Mouse (Mus musculus) kidney, postnatal 0 days (tissue): ENCODE data around the gene Dcun1d4. TPM values are rescaled to one million over a fixed set of nuclear protein-coding genes. Genes with fewer than 3 reads are reported as not detected.

Source experiments
- ATAC-seq: fragments of 200-750 bp; cut with Nextera tagmentation; replicated peaks from 2 replicates; pipeline ENCODE4 v1.8.0; 2017; ENCODE audit warnings: low read depth, moderate number of reproducible peaks, moderate TSS enrichment, moderate library complexity; ENCODE audit not compliant: low FRiP score
- DNase-seq: peaks from one replicate; pipeline ENCODE4 v3.0.0-alpha.2; 2016; ENCODE audit warnings: low spot score
- H3K27ac ChIP-seq: fragments of 300-500 bp; sonication (generic); 2 replicates; pipeline ENCODE4 v1.5.1; 2014; ENCODE audit warnings: mild to moderate bottlenecking
- H3K27me3 ChIP-seq: fragments of 300-500 bp; sonication (generic); 2 replicates; pipeline ENCODE4 v1.6.1; 2014; ENCODE audit warnings: low read length, mixed read lengths; ENCODE audit not compliant: insufficient read depth
- H3K36me3 ChIP-seq: fragments of 300-500 bp; sonication (generic); 2 replicates; pipeline ENCODE4 v1.6.1; 2014; ENCODE audit warnings: low read length, mixed read lengths; ENCODE audit not compliant: insufficient read depth
- H3K4me1 ChIP-seq: fragments of 300-500 bp; sonication (generic); replicated peaks from 2 replicates; pipeline ENCODE4 v1.6.1; 2014; ENCODE audit warnings: antibody characterized with exemption, low read length, mixed read lengths; ENCODE audit not compliant: insufficient read depth
- H3K4me2 ChIP-seq: fragments of 300-500 bp; sonication (generic); 2 replicates; pipeline ENCODE4 v1.6.1; 2014; ENCODE audit warnings: mild to moderate bottlenecking, low read length, moderate library complexity, mixed read lengths
- H3K4me3 ChIP-seq: fragments of 300-500 bp; sonication (generic); replicated peaks from 2 replicates; pipeline ENCODE4 v1.5.1; 2014; ENCODE audit warnings: low read depth, low read length
- H3K9ac ChIP-seq: fragments of 300-500 bp; sonication (generic); 2 replicates; pipeline ENCODE4 v1.6.1; 2014; ENCODE audit warnings: low read depth, low read length
- H3K9me3 ChIP-seq: fragments of 300-500 bp; sonication (generic); replicated peaks from 2 replicates; pipeline ENCODE4 v1.6.1; 2016; ENCODE audit warnings: low read length, inconsistent platforms, mixed read lengths
- CTCF ChIP-seq: IDR thresholded peaks from 2 replicates; pipeline ENCODE4 v1.5.1; 2016; ENCODE audit warnings: antibody characterized with exemption, low read depth, mild to moderate bottlenecking, moderate library complexity
- WGBS: fragments of 180-500 bp; shearing (Covaris S2); extraction: QIAGEN DNeasy Blood & Tissue Kit; methylation state at CpG from one replicate; pipeline ENCODE4 v1.1.7; 2014; 5-methylcytosine and 5-hydroxymethylcytosine counted together
- polyA plus RNA-seq: library from polyadenylated mRNA; unstranded; fragments of >200 nt; fragmentation: Nextera tagmentation; extraction: Ambion mirVana; gene quantifications from 2 replicates; pipeline ENCODE4 v1.2.1, GENCODE M21; 2015

The Dcun1d4 gene
- polyA plus RNA-seq, 1 experiment from 2014 or later, result 23.8 TPM

DNA sequence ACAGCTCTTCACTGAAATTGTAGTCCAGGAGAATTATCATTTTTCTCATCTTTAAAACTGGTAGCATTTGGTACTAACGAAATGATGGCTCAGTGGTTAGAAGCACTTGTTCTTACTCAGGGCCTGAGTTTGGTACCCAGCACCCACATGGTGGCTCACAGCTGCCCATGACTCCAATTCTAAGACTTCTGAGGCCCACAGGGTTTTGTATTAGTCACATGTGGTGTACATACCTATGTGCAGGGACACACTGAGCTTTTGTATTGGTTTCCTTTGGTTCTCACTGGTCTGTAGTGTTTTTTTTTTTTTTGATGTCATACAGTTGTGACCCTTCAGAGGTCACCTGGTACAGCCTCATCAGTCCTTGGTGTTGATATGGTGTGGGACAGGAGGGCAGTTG lies 68.0 kb downstream of the Dcun1d4 start:
- Histone ChIP-seq H3K9me3 (no peaks in the 10 kb centered on the region), H3K4me2 (no peak overlapping the region), H3K9ac (no peak overlapping the region), H3K4me3 (no peak overlapping the region), H3K27ac (no peak overlapping the region), H3K36me3 (0 out of 2 replicates have a peak, but pooled peaks cover 3% of the 10 kb centered on the region), H3K27me3 (no peaks in the 10 kb centered on the region), H3K4me1 (peaks cover 9% of the 10 kb centered on the region; the same call in 1 of the 2 replicates)
- 95% methylated on average over 1 of the region's 1 CpGs for WGBS
- DNase-seq, result no peak
- no peak for TF ChIP-seq CTCF
- no peak for ATAC-seq

DNA sequence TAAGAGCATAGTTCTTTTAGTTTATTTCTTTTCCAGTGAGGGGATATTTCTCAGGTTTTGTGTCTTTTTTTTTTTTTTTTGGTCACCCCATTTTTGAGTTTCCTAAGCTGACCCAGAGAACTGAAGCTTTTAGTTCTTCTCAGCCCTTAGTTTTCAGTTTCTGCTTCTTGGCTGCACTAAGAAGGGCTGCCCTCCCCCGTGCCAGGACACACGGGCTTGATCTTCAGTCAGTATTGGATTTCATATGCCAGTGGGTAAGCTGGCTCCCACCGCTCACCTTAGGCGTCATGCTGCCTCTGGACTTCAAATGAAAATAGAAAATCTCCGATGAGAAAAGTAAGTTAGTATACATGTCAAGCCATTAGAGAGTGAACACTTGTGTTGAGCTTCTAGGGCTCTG lies 71.0 kb downstream of the Dcun1d4 start:
- peaks cover 9% of the 10 kb centered on the region; the same call in 1 of the 2 replicates for H3K36me3 ChIP-seq
- H3K27ac ChIP-seq, result no peak overlapping the region
- no peak for TF ChIP-seq CTCF
- whole genome bisulfite sequencing, result 46% methylated on average over 5 of the region's 5 CpGs
- H3K4me1 ChIP-seq, result 0 out of 2 replicates have a peak, but pooled peaks cover 4% of the 10 kb centered on the region
- no peaks in the 10 kb centered on the region for H3K9me3 ChIP-seq
- DNase-seq (no peak), ATAC-seq (no peak)
- H3K4me2 ChIP-seq, result no peak overlapping the region
- no peak overlapping the region for H3K4me3 ChIP-seq
- no peaks in the 10 kb centered on the region for H3K27me3 ChIP-seq
- no peak overlapping the region for H3K9ac ChIP-seq

DNA sequence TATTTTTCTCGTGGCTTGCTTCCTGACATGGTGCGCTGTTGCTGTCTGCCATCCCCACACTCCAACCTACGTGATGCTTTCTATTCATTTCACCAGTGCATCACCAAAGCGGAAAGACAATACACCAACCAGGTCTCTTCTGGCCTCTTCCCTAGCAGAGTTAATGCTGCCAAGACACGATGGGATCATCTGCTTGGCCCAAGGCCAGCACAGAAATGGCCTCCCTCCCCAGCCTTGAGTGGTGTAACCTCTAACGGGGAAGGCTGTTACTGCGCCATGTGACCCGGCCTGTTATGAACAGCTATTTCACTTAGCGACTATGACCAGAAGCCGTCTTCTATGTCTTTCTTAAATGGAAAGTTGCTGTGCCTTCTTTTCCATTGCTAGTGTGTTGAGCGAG lies 73.1 kb downstream of the Dcun1d4 start:
- H3K27ac ChIP-seq, result no peak overlapping the region
- H3K4me1 ChIP-seq, result no peaks in the 10 kb centered on the region

DNA sequence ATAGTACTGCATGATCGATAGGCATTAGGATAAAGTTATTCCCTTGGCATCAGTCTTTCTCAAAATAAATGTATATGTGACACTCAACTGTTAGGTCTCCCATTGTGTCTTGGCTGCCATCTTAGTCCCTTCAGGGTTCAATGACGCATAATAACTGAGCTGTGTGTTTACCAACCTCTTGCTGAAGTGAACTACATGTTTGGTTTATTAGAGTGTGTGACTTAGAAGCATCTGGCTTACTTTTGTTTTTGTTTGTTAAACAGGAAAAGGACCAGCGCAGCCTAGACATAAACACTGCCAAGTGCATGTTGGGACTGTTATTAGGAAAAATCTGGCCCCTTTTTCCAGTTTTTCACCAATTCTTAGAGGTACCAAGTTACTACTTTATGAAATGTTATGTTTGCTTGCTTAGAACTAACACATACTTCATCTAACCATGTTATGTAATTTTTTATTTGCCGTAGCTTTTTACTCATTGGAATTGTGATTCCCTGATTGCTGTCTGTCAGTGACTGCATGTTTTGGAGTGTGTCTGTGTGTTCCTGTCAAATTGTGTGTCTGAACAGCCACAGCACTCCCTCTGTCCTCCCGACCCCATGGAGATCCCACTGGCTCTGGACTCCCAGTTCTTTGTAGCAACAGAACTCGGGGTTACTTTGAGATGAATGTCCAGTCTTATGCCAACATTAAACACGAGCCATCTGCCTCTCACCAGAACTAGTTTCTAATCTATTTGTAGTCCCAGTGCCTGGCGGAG lies 74.5 kb downstream of the Dcun1d4 start:
- H3K36me3 ChIP-seq, result peaks cover 18% of the 10 kb centered on the region; the same call in 1 of the 2 replicates
- TF ChIP-seq CTCF, result no peak
- H3K9ac ChIP-seq, result no peak overlapping the region
- no peak overlapping the region for H3K27ac ChIP-seq
- no peaks in the 10 kb centered on the region for H3K27me3 ChIP-seq
- no peak for DNase-seq
- no peaks in the 10 kb centered on the region for H3K4me1 ChIP-seq
- H3K4me2 ChIP-seq, result no peak overlapping the region
- no peak for ATAC-seq
- no peak overlapping the region for H3K4me3 ChIP-seq
- no peaks in the 10 kb centered on the region for H3K9me3 ChIP-seq
- 80% methylated on average over 8 of the region's 8 CpGs for WGBS

More for the DNA sequence above, 73.1 kb downstream of the Dcun1d4 start:
- ATAC-seq (no peak), DNase-seq (no peak)
- Histone ChIP-seq H3K36me3 (peaks cover 15% of the 10 kb centered on the region; the same call in 1 of the 2 replicates), H3K4me3 (no peak overlapping the region), H3K4me2 (no peak overlapping the region), H3K9me3 (no peaks in the 10 kb centered on the region), H3K27me3 (no peaks in the 10 kb centered on the region), H3K9ac (no peak overlapping the region)
- WGBS, result 92% methylated on average over 11 of the region's 11 CpGs
- no peak for TF ChIP-seq CTCF

DNA sequence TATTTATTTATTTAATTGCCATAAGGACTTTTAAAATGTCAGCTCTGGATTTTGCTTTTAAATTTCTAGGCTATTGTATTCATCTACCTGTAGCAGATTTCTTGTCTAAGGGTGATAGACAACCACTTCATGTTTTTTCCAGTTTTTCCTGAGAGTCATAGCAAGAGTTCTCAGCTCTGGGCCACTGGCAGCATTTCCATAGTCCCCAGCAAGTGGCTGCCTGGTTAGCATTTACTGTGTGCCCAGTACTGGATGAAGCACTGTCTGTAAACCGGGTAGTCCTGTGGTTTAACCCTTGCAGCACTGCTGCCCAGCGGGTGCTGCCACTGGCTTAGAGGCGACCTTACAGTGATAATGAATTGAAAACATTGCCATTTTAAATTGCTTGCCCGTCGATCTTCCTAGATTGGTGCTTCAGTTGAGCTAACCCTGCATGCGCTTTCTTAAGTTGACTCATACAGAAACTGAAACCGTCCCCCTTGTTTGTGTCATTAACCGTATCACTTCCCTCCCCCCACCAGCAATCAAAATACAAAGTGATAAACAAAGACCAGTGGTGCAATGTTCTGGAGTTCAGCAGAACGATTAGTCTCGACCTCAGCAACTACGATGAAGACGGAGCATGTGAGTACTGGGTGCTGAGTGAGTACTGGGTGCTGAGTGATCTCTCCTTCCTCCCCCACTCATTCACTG lies 76.1 kb downstream of the Dcun1d4 start:
- no peak for TF ChIP-seq CTCF
- H3K4me3 ChIP-seq, result no peak overlapping the region
- ATAC-seq, result no peak
- no peak overlapping the region for H3K4me2 ChIP-seq
- H3K27ac ChIP-seq, result no peak overlapping the region
- 79% methylated on average over 12 of the region's 12 CpGs for WGBS
- no peak overlapping the region for H3K9ac ChIP-seq
- H3K27me3 ChIP-seq, result no peaks in the 10 kb centered on the region
- peaks cover 18% of the 10 kb centered on the region; the same call in 1 of the 2 replicates for H3K36me3 ChIP-seq
- no peaks in the 10 kb centered on the region for H3K4me1 ChIP-seq
- H3K9me3 ChIP-seq, result no peaks in the 10 kb centered on the region
- DNase-seq, result no peak

DNA sequence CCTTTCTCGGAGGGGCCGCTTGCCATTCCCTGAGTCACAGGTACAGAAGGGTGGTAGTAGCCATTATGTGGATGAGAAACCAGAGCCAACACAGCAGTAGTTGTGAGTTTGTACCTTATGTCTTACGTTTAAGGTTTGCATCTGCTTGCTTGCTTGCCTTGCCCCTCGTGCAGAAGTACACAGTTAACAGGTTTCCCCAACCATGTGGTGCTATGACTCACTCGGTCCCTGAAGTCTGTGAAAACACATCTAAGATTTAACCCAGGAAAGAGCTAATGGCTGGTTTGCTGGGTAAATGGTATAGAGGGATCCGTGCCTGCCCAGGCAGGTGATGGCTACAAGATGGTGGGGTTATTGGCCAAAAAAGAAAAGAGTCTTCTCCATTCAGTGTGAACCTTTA lies 78.0 kb downstream of the Dcun1d4 start:
- no peaks in the 10 kb centered on the region for H3K4me1 ChIP-seq
- 88% methylated on average over 6 of the region's 6 CpGs for WGBS
- H3K4me3 ChIP-seq, result no peak overlapping the region
- no peak for TF ChIP-seq CTCF
- no peak overlapping the region for H3K27ac ChIP-seq
- no peak for ATAC-seq
- H3K4me2 ChIP-seq, result no peak overlapping the region
- DNase-seq, result no peak
- H3K36me3 ChIP-seq, result peaks cover 15% of the 10 kb centered on the region; the same call in 1 of the 2 replicates
- no peaks in the 10 kb centered on the region for H3K9me3 ChIP-seq
- H3K9ac ChIP-seq, result no peak overlapping the region
- no peaks in the 10 kb centered on the region for H3K27me3 ChIP-seq
